Mouse (Mus musculus) testis, adult 2 months (tissue): ENCODE measurements around the gene Gm17455. TPM values are rescaled to one million over a fixed set of nuclear protein-coding genes. Genes with fewer than 3 reads are reported as not detected.

Experiments used
- H3K27ac ChIP-seq: fragments of 200-500 bp; 2 replicates; pipeline ENCODE4 v1.5.1; 2012; ENCODE audit warnings: low read depth, low read length; ENCODE audit not compliant: control insufficient read depth, insufficient read depth
- H3K27me3 ChIP-seq: fragments of 200-500 bp; 2 replicates; pipeline ENCODE4 v1.6.1; 2012; ENCODE audit warnings: mild to moderate bottlenecking, low read length, moderate library complexity; ENCODE audit not compliant: control insufficient read depth, insufficient read depth
- H3K36me3 ChIP-seq: fragments of 200-500 bp; 2 replicates; pipeline ENCODE4 v1.6.1; 2012; ENCODE audit warnings: mild to moderate bottlenecking, low read length; ENCODE audit not compliant: control insufficient read depth, insufficient read depth
- H3K4me1 ChIP-seq: fragments of 200-500 bp; 2 replicates; pipeline ENCODE4 v1.6.1; 2012; ENCODE audit warnings: low read length; ENCODE audit not compliant: control insufficient read depth, insufficient read depth
- H3K4me3 ChIP-seq: fragments of 200-500 bp; 2 replicates; pipeline ENCODE4 v1.5.1; 2012; ENCODE audit warnings: low read depth, mild to moderate bottlenecking, low read length, moderate library complexity, mixed read lengths; ENCODE audit not compliant: control insufficient read depth
- CTCF ChIP-seq: fragments of 200-500 bp; IDR thresholded peaks from 2 replicates; pipeline ENCODE4 v1.5.1; 2012; ENCODE audit warnings: low read depth, mild to moderate bottlenecking, inconsistent platforms, low read length, moderate library complexity; ENCODE audit not compliant: control insufficient read depth, insufficient read depth, insufficient replicate concordance
- POLR2A ChIP-seq: fragments of 200-500 bp; IDR thresholded peaks from 2 replicates; pipeline ENCODE4 v1.6.1; 2012; ENCODE audit warnings: low read depth, mild to moderate bottlenecking, inconsistent platforms, low read length, moderate library complexity; ENCODE audit not compliant: control insufficient read depth
- polyA plus RNA-seq: library from polyadenylated mRNA; depleted of rRNA; stranded (reverse); fragments of >200 nt; gene quantifications from 2 replicates; pipeline ENCODE4 v1.2.3, GENCODE M21; 2012; rRNA removed

The Gm17455 gene
- polyA plus RNA-seq, result not detected in 2 replicates

GRCm38 (mm10) chr10:60399449-60399848 lies at the start of gene Gm17455:
Gene Gm17455 (plus strand): TSS chr10:60399726.
- TF ChIP-seq CTCF (no peak), POLR2A (no peak)
- no peak within 1 kb of the TSS for H3K4me3 ChIP-seq
- no peak within 1 kb of the TSS for H3K27ac ChIP-seq
- no peaks in the 10 kb centered on the region for H3K27me3 ChIP-seq
- no peaks in the 10 kb centered on the region for H3K4me1 ChIP-seq
- H3K36me3 ChIP-seq, result no peaks in the 10 kb centered on the region

GRCm38 (mm10) chr10:60350077-60350804 lies 49.3 kb upstream of the Gm17455 start:
- H3K4me3 ChIP-seq, result no peak overlapping the region
- no peak overlapping the region for H3K27ac ChIP-seq
- TF ChIP-seq POLR2A, result no peak
- no peak for TF ChIP-seq CTCF
- H3K27me3 ChIP-seq, result no peaks in the 10 kb centered on the region
- no peaks in the 10 kb centered on the region for H3K36me3 ChIP-seq
- peaks cover 10% of the 10 kb centered on the region for H3K4me1 ChIP-seq

GRCm38 (mm10) chr10:60350805-60351167 lies 48.7 kb upstream of the Gm17455 start:
- H3K27ac ChIP-seq, result no peak overlapping the region
- H3K27me3 ChIP-seq, result no peaks in the 10 kb centered on the region
- no peaks in the 10 kb centered on the region for H3K36me3 ChIP-seq
- peaks cover 10% of the 10 kb centered on the region for H3K4me1 ChIP-seq
- no peak overlapping the region for H3K4me3 ChIP-seq
- no peak for TF ChIP-seq POLR2A
- TF ChIP-seq CTCF, result no peak

GRCm38 (mm10) chr10:60351248-60351647 lies 48.3 kb upstream of the Gm17455 start:
- peaks cover 10% of the 10 kb centered on the region for H3K4me1 ChIP-seq
- H3K27me3 ChIP-seq, result no peaks in the 10 kb centered on the region
- TF ChIP-seq POLR2A, result no peak
- no peak for TF ChIP-seq CTCF
- H3K36me3 ChIP-seq, result no peaks in the 10 kb centered on the region
- H3K27ac ChIP-seq, result no peak overlapping the region
- no peak overlapping the region for H3K4me3 ChIP-seq

- no peak overlapping the region for H3K27ac ChIP-seq
- H3K4me1 ChIP-seq, result peaks cover 10% of the 10 kb centered on the region
- TF ChIP-seq CTCF, result no peak
- TF ChIP-seq POLR2A, result no peak
- H3K4me3 ChIP-seq, result no peak overlapping the region
- no peaks in the 10 kb centered on the region for H3K36me3 ChIP-seq
- H3K27me3 ChIP-seq, result no peaks in the 10 kb centered on the region
Measured at GRCm38 (mm10) chr10:60351761-60352455, 47.6 kb upstream of the Gm17455 start.

GRCm38 (mm10) chr10:60353241-60354002 lies 46.1 kb upstream of the Gm17455 start:
- Histone ChIP-seq H3K36me3 (no peaks in the 10 kb centered on the region), H3K4me3 (no peak overlapping the region), H3K4me1 (peaks cover 8% of the 10 kb centered on the region), H3K27ac (no peak overlapping the region), H3K27me3 (no peaks in the 10 kb centered on the region)
- no peak for TF ChIP-seq POLR2A
- no peak for TF ChIP-seq CTCF

GRCm38 (mm10) chr10:60354003-60354325 lies 45.6 kb upstream of the Gm17455 start:
- no peak overlapping the region for H3K27ac ChIP-seq
- H3K4me3 ChIP-seq, result no peak overlapping the region
- no peaks in the 10 kb centered on the region for H3K36me3 ChIP-seq
- H3K4me1 ChIP-seq, result peaks cover 8% of the 10 kb centered on the region
- no peak for TF ChIP-seq CTCF
- TF ChIP-seq POLR2A, result no peak
- H3K27me3 ChIP-seq, result no peaks in the 10 kb centered on the region
